Mouse (Mus musculus) adrenal gland, adult 8-10 months (tissue): Measurements from ENCODE around the gene Nr4a2. TPM values are rescaled to one million over a fixed set of nuclear protein-coding genes. Genes with fewer than 3 reads are reported as not detected.
A peak's percentile ranks its signal among the peaks of the same experiment; 100 is the strongest.

Experiments
- DNase-seq: peaks from one replicate; pipeline ENCODE4 v3.0.0; 2022
- total RNA-seq, 4 experiments: library from RNA; stranded (reverse); gene quantifications; 2 replicates each; pipeline ENCODE4 v1.2.4; 2022

The Nr4a2 gene
- total RNA-seq, 4 experiments from 2014 or later = 6.8 to 29.7 (median 8.4) TPM

DNA sequence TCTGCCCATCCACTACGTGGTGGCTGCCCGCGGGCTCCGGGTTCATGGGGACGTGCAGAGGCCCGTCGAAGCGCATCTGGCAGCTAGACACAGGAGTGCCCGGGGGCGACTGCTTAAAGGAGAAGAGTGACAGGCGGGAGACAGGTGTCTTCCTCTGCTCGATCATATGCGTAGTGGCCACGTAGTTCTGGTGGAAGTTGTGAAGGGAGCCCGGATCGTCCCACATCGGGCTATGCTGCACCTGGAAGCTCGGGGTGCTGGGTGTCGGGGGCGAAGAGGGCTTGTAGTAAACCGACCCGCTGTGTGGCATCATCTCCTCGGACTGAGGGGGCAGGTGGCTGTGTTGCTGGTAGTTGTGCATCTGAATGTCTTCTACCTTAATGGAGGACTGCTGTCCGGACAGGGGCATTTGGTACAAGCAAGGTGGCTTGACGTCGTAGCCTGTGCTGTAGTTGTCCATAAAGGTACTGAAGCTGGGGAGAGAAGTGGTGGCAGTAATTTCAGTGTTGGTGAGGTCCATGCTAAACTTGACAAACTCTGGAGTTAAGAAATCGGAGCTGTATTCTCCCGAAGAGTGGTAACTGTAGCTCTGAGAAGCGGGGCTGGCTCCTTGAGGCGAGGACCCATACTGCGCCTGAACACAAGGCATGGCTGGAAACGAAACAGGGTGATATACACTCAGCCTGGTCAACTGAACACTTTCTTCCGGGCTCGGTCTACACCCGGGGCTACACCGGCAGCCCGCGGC is 11.8 kb downstream of the Nr4a2 start:
- no peak for DNase-seq

- no peak for DNase-seq
These were observed 12.6 kb downstream of the Nr4a2 start for GRCm38 (mm10) chr2:57111011-57111790.

GRCm38 (mm10) chr2:57110401-57110800 is 13.4 kb downstream of the Nr4a2 start:
- no peak for DNase-seq

DNA sequence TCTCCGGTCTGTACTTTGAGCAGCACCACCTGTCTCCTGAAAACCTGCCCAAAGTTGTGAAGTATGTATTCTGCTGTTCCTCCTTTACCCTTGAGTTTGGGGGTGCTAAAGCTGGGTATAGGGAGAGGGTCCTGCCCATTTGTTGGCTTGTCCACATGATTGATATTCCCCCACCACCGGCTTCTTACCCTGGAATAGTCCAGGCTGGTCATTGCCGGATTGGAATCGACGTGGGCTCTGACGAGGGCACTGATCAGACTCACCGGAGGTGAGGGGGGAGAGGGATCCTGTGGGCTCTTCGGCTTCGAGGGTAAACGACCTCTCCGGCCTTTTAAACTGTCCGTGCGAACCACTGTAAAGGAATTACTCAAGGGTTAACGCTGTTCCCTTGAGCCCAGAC is 13.9 kb downstream of the Nr4a2 start:
- no peak for DNase-seq

DNA sequence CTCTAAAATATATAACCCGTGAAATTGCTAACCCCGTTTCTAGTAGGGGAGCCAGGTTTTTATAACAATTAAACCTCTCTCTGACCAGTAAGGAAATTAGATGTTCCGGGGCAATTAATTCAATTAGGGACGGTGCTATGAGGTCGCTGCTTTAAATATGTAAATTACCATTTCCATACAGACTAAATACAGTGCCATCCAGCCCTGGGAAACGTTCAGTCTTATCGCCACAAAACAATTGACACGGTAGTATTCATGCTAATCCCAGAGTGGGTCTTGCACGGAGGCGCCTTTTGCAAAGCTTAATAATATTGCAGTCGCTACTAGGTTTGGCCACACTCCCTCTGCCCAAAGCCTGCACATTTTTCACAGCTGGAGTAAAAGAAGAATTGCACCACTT is 14.5 kb downstream of the Nr4a2 start:
- no peak for DNase-seq

DNA sequence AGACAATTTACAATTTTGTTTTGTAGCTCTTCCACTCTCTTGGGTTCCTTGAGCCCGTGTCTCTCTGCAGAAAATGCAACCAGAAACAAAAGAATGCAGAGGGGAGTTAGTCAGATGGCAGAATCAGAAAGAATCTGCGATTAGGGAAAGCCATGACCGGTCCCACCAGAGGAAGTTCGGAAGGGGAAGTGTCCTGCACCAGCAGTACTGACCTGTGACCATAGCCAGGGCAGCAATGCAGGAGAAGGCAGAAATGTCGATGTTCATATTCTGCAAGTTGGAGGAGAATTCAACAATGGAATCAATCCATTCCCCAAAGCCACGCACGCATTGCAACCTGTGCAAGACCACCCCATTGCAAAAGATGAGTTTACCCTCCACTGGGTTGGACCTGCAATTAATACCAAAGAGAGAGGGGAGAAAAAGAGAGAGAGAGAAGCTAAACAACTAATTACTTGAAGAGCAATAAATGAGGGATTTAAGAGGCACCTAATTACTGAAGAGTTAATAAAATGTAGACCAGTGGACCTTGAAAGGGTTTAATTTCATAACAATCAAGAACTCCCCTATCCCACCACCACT is 15.4 kb downstream of the Nr4a2 start:
- no peak for DNase-seq

GRCm38 (mm10) chr2:57105401-57105800 is 18.4 kb downstream of the Nr4a2 start:
- DNase-seq = no peak

DNA sequence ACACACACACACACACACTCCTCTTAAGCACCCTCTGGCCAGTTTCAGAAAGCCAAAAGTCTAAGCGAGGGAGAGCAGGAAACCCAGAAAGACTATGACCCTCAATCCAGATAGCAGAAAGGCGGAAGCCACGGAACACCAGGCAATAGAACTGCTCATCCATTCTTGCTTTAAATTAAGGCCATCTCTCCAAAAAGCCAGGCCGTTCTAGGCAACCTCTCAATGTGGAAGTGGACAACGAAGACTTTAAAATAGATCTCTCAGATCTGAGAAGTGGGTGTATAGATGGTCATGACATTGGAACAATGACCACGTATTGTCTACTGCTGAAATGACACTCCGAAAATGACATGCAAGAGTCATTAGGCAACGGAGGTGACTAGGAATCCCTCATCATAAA is 19.1 kb downstream of the Nr4a2 start:
- no peak for DNase-seq

DNA sequence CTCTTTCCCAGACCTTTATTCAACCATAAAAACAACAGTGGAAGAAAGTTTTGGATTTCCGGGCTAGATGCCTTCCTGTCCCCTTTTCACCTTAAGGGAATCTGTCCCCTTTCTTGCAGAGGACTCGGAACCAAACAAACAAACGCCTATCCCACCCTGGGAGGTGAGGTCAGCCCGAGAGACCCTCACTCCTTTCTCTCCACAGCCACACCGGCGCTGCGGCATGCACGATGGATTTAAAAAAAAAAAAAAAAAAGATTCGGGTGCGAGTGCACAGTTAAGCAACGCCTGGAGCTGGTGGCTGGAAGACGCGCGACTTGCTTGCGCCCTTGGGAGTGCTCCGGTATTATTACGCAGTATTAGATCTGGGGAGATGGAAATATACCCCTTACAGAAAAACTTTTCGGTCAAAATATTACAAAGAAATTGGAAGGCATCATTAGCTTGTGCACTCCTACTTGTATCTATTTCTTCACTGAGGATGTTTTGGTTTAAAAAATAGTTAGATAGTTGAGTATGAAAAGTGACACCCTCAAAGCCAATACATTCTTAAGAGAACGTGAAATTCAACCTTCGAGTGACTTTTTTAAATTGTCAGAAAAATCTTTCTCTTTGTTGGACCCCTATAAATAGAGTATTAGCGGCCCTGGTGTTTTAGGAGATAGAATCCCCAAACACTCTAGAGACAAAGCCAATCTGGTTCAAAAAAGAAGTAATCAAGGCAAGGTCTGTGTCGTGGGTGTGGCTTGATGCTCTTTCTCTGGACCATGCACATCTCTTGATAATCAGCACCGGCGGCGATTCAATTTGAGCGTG is 19.8 kb downstream of the Nr4a2 start:
- DNase-seq = no peak

- no peak for DNase-seq
These were observed 20.7 kb downstream of the Nr4a2 start for GRCm38 (mm10) chr2:57102856-57103844.

GRCm38 (mm10) chr2:57102091-57102855 is 21.5 kb downstream of the Nr4a2 start:
- peak; percentile 45 for DNase-seq

GRCm38 (mm10) chr2:57100241-57100640 is 23.6 kb downstream of the Nr4a2 start:
- DNase-seq = no peak

DNA sequence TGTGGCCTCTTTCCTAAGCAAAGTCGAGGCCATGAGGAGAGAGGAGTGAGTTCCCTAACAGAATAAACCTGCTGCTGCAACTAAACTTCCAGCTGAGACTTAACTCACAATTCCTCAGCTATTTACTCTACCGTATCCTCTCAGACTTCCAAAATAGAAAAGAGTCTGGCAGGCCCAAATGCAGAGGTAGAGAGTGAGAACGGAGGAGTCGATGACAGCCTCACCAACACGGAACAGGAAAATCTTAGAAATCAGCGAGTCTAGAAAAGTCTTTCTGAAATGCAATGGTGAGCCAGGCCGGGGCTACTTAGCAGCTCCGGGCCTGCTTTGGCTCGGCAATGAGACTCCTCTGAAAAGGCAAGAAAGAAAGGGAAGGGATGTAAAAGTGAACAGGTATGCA is 51.4 kb downstream of the Nr4a2 start:
- no peak for DNase-seq

DNA sequence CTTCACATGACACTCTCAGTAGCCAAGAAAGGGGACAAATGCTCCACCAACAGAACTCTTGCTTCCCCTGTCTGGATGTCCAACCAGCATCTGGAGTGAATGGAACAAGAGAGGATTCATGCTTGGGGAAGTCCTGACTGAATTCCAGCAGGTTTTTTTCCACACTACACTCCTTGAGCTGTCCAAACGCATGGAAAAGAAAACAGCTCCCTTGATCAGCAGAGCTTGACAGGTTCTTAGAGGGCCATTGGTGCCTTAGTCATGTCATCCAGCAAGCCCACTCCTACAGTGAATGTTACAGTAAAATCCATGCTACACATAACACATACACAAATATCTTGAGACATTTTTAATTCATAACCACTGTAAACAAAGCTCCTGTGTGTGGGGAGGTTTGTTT is 60.3 kb downstream of the Nr4a2 start:
- DNase-seq = no peak

Other genes starting within 250 kb of the Nr4a2 start
- gene Gpd2, start 113.6 kb upstream of the Nr4a2 start, total RNA-seq = 10 to 100 TPM; 25.5 to 71.3 (median 53.2) TPM